Mouse (Mus musculus) frontal cortex, adult (tissue): Measurements from ENCODE around the gene Gm20458.

Experiments
- ATAC-seq: cut with Nextera tagmentation; 2 replicates; pipeline ENCODE4 v1.9.2; 2017; ENCODE audit warnings: mild to moderate bottlenecking, moderate library complexity, mixed read lengths; ENCODE audit not compliant: low TSS enrichment

The Gm20458 gene

DNA sequence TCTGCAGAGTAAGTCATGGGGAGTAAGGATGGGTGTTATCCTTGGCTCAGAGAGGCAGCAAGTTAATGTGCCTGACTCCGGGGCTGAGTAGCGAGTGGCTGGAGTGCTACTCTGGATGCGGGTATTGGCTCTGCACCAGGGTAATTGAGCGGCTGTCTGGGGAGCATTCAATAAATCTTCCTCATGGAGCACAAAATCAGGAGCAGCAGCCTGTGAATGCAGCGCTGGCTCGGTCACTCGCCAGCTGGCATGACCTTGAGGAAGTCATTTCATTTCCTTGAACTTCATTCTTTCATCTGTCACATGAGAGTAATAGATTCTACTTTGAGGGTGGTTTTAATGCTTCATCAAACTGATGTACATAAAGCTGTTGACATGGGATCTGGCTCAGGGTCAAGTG is 39.7 kb downstream of the Gm20458 start:
- no peak for ATAC-seq

DNA sequence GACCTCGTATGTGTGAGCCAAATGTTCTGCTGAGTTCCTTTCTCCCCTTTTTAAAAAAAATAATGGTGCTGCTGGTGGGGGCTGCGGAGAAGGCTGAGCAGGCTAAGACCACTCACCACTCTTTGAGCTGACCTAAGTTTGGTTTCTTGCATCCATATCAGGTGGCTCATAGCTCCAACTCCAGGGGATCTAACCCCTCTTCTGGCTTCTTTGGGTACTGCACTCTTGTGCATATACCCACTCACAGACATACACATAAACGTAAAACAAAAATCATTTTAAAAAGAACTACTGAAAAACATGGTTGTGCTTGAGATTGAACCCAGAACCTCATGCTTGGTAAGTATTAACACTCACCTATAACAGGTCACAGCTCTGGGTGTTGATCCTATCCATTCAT is 44.2 kb downstream of the Gm20458 start:
- ATAC-seq: no peak

- ATAC-seq: no peak
Measured at GRCm38 (mm10) chr2:164505619-164506347, 45.0 kb downstream of the Gm20458 start.

DNA sequence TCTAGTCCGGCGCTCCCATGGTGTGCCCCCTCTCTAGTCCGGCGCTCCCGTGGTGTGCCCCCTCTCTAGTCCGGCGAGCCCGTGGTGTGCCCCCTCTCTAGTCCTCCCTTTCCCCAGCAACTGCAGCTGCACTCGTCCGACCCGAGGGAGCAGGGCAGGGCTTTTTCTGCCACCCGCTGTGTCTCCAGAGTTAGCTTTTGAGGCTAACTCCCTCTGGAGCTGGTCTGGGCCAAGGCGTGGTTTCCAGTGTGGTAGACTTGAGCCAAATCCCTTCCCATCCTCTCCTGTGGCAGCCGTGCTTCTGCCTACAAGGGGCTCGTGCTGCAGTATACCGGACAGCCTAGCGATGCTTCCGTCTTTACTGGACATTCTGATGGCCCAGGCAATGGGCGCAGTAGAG is 47.0 kb downstream of the Gm20458 start:
- no peak for ATAC-seq

DNA sequence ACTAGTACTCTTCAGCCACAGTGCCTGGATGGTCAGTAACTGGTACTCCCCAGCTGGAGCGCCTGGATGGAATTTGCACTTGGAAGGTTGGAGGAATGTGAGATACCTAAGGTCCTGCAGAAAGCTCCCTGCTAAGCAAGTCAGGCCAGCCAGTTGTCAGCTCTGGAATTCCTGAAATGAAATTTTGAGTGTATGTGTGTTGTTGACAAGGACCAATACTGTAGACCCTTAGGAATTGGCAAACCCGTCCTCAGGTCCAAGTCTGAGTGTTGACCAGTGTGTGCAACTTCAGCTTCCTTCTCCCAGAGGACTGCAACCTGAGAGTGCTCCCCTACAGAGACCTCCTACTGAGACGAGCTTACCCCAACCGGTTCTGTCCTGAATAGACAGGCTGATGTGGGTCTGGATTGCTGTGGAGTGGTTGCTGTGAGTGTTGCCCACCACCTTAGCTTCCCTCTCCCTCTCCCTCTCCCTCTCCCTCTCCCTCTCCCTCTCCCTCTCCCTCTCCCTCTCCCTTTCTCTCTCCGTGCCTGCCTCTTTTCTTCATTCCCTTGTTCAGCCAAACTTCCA is 49.9 kb downstream of the Gm20458 start:
- no peak for ATAC-seq

DNA sequence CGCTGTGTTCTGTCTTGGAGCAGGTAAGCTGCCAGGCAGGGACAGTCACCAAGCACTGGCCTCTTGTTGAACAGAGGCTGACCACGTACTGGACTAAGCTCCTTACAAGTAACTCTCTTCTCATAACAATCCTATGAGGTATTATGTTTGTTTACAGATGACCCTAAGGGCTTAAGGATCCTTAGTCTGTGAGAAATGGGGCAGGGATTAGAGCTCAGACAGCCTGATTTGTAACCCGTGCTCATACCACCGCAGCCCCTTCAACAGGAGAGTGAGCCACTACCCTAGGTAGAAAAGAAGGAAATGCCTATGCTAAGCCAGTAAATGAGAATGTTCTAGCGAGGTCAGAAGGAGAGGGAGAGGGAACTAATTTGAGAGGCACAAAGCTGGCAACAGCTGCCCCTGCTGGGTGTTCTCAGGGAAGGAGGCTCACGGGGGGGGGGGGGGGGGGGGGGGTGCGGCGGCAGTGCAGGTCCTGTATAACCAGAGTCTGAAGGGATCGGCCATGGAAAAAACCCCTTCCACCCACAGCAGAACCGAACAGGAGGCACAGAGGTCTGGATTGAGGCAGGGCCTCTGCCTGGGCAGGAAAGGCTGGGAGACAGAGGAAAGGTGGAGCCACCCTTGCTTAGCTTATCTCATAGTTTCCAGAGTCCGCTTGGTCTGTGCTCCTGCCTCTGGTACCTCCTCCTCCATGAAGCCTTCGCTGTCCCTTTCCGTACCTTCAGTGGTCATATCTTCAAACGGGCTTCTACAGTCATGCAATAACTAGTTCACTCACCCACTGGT is 51.5 kb downstream of the Gm20458 start:
- no peak for ATAC-seq

DNA sequence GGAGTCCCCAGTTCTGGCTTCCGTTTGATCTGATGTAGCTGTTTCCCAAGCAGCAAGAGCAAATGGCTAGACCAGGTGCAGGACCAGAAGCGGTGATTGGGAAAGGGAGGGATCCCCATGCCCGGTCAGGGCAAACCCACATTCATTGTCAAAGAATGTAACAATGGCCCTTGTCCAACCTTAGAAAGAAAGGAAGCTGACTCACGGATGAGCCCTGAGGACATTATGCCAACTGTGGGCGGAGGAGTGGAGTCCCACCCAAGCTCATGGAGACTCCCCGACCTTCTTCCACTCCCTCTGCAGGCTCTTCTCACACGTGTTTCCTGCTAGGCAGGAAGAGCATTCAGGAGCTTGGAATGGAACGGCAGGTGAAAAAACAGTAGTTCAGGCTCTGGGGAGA is 52.6 kb downstream of the Gm20458 start:
- ATAC-seq: no peak

GRCm38 (mm10) chr2:164514916-164515315 is 54.1 kb downstream of the Gm20458 start:
- no peak for ATAC-seq

GRCm38 (mm10) chr2:164515897-164516296 is 55.1 kb downstream of the Gm20458 start:
- peak; percentile 67 for ATAC-seq

DNA sequence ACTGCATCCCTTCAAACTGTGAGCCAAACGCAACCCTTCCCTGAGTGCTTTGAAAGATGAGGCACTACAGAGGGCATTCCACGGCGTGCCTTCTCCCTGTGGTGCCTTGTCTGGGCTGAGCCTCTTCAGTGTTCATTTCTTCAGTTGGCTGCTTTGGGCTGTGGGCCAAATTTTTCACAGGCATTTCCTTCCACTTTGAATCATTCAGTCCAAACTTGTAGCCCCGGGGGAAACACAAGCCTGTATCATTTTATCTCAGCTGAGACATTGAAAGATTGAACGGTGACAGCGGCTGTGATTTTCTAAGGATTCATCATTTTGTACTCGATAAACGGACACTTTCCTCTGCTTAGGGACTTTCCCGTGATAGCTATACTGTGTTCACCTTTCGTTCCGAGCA is 55.8 kb downstream of the Gm20458 start:
- no peak for ATAC-seq

DNA sequence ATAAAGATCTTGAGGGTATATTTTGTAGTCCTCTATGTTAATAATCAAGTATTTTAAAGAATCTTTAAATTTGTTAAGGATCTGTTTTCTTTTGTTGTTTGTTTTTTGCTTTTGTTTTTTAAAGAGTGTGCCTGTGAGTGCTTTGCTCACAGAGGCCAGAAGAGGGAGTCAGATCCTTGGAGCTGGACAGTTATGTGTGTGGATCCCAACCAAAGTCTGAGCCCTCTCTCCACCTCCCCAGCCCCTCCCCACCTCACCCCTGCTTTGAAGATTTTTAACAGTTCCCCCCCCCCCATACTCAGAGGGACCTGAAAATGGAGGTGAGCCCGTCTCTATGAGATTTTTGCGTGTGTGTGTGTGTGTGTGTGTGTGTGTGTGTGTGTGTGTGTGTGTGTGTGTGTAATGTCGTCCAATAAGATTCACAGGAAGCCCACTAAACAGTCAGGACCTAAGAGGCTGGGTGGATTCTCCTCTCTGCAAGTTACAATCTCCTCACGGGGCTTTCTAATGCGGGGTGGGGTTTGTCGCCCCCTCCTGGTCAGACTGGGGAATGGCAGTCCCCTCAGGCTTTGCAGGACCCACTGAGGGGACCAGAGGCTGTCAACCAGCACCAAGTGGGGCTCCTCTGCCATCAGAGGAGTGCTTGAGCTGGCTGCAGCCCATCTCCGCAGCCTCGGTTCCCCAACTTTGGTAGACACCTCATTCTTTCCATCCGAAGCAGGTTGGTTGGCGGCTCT is 56.9 kb downstream of the Gm20458 start:
- ATAC-seq: no peak

DNA sequence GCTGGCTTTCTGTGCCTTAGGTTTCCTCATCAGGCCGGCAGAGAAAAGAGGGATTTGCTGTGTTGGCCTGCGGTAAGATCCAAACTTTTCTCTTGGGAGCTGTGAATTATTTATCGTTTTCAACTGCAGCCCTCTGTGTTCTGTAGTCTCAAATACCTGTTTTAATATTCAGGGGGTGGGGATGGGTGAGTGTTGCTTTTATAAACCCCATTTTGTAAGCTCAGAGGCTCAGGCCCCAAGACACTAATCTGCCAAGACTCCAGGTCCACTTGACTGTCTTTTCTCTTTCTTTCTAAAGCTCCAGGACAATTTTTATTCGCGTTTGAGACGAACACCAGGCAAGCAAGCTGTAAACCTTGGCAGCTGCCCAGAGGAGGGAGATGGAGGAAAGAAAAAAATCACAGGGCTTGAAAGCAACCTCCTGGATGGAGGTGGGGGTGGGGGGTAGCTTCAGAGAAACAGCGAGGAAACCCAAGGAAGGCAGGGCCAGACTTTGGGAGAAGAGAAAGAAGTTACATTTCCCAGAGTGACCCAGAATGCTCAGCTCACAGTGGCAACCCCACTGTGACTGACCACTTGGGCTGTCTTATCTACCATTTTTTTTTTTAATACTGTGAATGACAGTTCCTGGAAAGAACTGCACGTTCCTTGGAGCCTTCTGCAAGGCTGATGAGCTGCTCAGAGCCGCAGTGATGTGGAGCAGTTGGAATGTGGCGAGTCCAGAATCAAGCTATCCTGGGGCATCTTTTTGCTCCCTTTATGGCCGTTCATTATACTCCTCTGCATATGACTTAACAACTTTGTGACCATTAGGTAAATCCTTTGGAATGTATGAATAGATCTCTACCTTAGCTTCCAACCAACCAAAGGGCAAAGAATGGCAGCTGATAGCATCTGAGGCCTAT is 57.8 kb downstream of the Gm20458 start:
- no peak for ATAC-seq

DNA sequence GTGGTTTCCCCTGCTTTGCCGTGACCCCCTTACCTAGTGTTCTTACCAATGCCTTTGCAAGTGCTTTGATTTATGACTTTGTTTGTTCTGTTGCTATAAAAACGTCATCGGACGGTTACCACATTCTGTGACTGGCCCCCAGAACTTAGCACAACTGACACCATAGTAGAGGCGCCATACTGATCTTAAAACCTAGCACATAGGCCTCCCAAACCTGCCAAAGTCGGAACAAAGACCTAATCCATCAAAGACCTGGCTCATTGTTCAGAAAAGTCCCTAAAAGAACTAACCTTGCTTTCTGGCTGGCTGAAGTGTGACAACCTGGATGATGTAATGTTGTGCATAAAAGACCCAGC is 58.4 kb downstream of the Gm20458 start:
- ATAC-seq: no peak

DNA sequence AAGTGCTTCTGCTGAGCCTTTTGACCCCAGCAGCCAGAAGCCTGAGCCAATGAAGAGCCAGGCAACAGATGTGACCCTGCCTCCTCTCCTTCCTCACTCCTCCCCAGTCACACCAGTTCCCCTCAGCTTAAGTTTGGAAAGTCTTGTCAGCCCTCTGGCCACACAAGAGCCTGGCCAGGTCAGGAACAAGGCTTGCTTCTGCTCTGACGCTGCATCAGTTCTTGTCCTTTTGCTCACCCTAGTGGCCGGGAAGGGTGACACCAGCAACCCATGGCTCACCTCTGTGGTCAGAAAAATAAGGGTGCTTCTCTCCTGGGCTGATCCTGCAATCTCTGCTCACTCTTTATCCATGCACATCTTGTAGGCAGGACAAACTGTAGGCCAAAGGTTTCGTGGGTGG is 60.0 kb downstream of the Gm20458 start:
- no peak for ATAC-seq

DNA sequence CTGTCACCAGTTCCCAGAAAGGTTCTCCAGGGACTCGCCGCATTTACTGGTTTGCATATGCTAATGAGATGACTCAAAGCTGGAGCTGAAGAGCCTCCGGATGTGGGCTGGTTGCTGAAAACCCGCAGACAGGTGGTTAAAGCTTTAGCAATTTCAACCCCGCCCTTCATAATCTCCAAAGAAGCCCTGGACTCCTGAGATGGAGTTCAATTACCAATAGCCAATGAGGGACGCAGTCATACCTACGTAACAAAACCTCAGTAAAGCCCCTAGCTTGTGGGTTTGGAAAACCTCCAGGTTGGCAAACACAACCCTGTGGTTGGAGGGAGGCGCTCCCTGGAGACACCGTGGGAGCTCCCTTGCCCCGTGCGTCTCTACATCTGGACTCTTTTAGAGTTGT is 61.1 kb downstream of the Gm20458 start:
- peak; percentile 93 for ATAC-seq

GRCm38 (mm10) chr2:164522280-164522679 is 61.5 kb downstream of the Gm20458 start:
- no peak for ATAC-seq

DNA sequence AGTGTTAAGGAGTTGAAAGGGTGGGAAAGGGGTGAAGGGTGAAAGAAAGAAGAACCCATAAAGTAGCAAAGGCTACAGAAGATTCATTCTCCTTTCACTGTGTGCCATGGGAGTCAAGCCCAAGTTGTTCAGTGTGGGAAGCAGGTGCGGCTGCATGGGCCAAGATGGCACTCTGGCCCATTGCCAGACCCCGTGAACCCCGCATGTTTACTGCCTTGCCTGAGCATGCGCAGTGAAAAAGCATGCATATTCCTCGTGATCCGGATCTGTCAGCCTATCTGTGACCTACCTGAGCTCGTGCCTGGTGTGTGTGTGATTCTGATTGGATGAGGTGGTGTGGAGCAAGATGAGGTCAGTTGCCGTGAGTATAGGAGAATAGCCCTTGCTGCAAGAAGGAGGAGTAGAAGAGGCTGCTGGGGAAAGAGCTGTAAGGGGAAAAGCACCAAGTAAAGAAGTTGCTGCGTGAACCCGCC is 62.6 kb downstream of the Gm20458 start:
- no peak for ATAC-seq

- ATAC-seq: no peak
Measured at GRCm38 (mm10) chr2:164528557-164528956, 67.8 kb downstream of the Gm20458 start.

DNA sequence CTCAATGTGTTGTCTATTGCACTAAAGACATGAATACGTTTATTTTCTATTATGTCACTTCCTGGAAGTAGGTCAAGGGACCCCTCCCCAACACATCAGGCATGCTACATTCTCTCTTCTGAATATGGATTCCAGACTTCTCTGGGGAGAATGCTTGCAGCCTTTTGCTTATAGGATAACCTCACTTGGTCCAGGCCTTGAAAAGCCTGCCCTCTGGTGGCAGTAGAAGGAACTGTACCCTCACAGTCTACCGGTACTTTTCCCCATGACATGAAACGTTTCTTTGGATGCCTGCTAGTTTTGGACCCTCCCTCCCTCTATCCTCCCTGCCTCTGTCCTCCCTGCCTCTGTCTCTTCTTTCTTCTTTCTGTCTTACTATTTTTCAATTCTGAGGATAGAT is 70.4 kb downstream of the Gm20458 start:
- peak; percentile 67 for ATAC-seq

GRCm38 (mm10) chr2:164534315-164534714 is 73.5 kb downstream of the Gm20458 start:
- ATAC-seq: no peak

DNA sequence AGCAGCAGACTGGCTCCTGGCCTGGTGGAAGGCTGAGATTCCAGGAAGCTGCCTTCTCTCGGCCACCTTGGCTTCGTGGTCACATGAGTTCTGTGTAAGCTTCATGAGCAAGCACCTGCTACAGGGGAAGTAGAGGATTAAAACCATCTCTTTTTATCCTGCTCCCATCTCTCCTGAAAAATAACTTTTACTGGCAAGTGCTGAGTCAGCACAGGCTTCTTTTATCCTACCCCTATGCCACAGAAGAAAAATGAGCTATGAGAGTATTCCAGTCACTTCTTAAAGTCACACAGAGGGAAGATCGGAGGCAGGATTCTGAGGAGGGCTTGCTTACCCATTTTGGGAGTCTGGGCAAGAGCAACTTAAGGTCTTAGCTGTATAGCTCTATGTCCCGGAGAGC is 76.2 kb downstream of the Gm20458 start:
- no peak for ATAC-seq
